Mouse (Mus musculus) Patski (cell line): ENCODE measurements around the gene Naa80. TPM values are rescaled to one million over a fixed set of nuclear protein-coding genes. Genes with fewer than 3 reads are reported as not detected.

Experiments
- ATAC-seq: fragments of 100-300 bp; one replicate; pipeline ENCODE4 v1.8.0; 2021
- CTCF ChIA-PET: fragments of 350-600 bp; sonication (Branson Sonifier 250); formaldehyde crosslinking; loops from one replicate; lab custom pipeline; 2022; ENCODE audit warnings: inconsistent platforms; lab: Charles Lee
- POLR2A ChIA-PET: fragments of 350-600 bp; sonication (Branson Sonifier 250); formaldehyde crosslinking; loops from one replicate; lab custom pipeline; 2022; ENCODE audit warnings: antibody characterized with exemption, inconsistent platforms; lab: Charles Lee
- DNase-seq: peaks from one replicate; pipeline ENCODE4 v3.0.0-alpha.2; 2011; ENCODE audit warnings: low read depth, low spot score
- H3K27me3 ChIP-seq: fragments of 371-371 bp; one replicate; pipeline ENCODE4 v1.5.1; 2021
- CTCF ChIP-seq: fragments of 100-300 bp; IDR thresholded peaks from one replicate; pipeline ENCODE4 v1.5.1; 2021
- in situ Hi-C: fragments of 300-500 bp; cut with MboI; formaldehyde crosslinking; loops from 3 replicates; pipeline ENCODE4 v1.11.1; 2018; ENCODE audit warnings: low pct_unique_long_range_greater_than_20kb, mixed read lengths
- polyA plus RNA-seq: library from polyadenylated mRNA; unstranded; gene quantifications from one replicate; pipeline ENCODE4 v1.2.3, GENCODE M21; 2021

Gene Naa80
- polyA plus RNA-seq, 1 experiment from 2014 or later: 11.3 TPM

DNA sequence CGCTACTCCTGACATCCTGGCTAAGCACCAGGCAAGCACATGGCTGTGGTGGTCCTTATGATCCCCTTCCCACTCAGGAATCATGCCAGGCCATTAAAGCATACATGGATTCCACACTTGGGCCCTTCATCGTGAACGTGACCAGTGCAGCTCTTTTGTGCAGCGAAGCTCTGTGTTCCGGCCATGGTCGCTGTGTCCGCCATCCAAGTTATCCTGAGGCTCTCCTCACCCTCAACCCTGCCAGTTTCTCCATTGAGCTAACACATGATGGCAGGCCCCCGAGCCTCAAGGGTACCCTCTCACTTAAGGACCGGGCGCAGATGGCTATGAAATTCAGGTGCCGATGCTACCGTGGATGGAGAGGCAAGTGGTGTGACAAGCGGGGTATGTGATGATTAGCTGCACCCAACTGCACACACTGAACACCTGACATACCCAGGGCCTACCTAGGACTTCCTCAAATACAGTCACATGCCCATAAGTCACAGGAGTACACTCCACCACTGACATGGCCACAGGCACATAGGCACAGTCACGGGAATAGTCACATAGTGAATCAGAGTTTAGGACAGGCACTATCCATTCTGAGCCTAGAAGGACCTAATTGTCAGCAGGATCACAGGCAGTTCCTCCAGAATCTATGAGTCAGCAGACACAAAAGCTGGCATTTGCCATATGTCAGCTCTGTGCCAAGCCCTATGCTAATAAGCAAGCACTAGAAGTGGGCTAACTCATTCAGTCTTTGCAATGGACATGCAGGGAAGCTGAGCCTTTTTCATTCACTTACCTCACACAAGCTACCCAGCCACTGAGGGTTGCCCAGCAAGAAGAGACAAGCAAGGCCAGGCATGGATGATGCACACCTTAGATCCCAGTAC is 575 bp downstream of the Naa80 start:
- no peak for TF ChIP-seq CTCF
- H3K27me3 ChIP-seq: no peaks in the 10 kb centered on the region
- ChIA-PET CTCF (interaction anchor here (1.2 to 2.9 kb wide), 5 partner anchors 9 to 65 kb away, joined by 3 to 19 read pairs (median 9); partner anchors contain the start of gene Hyal2), POLR2A (interaction anchor here (0.5 to 3.2 kb wide), 4 partner anchors 8 to 295 kb away, joined by 3 to 9 read pairs (median 4); partner anchors contain the start of genes Ifrd2 and Tusc2)
- ATAC-seq (peak; percentile 40), DNase-seq (no peak)
- in situ Hi-C loops: no loop called here

DNA sequence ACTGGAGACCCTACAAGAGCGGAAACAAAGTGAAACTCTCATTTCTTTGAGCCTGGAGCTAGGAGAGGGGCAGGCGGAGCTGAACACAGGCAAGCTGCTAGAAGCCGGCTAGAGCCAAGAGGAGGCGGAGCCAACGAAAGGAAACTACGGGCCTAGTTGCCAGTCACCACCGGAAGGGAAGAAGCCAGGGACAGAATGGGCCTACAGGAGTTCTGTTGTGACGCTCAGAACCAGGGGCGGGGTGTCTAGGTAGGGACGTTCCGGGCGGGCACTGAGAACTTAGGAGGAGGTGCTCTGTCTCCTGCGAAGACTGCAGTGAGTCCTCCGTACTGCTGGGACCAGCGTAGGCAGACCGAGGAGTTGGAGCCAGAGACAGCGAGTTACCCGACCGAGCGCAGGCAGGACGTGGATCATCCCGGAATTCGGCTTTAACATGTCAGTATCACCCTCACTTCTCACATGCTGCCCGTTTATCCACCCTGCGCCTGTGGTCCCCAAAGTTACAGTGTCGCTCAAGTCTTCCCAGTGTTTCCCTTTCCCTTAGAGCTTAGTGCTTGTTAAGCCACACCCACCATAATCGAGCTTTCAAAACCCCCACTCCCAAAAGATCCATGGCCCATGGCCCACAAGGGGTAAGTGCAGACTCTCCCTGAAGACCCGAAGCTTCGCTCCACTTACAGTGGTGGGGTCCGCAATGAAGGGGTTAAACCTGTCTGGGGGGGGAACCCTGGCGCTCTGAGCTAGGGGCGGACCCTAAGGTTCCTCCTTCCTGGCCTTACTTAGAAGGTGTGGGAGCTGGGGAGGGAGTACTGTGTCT is 2.0 kb downstream of the Naa80 start, which contains the start of gene Hyal3:
Gene Hyal3, plus strand, starts transcription at position 318 of the 817 bp plus-strand sequence.
- CTCF ChIA-PET: interaction anchor here (1.0 to 2.9 kb wide), 6 partner anchors 11 to 64 kb away, joined by 3 to 19 read pairs (median 7); partner anchors contain the start of gene Hyal2
- ATAC-seq (peak; percentile 69), DNase-seq (no peak)

DNA sequence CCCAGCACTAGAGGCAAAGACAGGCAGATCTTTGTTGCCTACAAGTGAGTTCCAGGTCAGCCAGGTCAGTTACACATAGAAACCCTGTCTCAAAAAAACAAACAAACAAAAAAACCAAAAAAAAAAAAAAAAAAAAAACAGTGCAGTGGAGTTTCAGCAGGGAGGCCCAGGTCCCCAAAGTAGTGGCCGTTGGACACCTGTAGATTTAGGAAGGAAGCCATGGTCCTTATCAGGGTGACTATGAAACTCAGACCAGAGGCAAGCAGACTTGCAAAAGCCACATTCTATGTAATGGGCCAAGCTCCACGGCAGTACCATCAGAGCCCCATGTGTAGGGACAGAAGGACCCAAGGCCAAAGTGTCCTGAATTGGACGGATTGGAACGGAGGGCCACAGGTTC is 2.9 kb downstream of the Naa80 start:
- no peak for TF ChIP-seq CTCF
- no peaks in the 10 kb centered on the region for H3K27me3 ChIP-seq
- CTCF ChIA-PET: interaction anchor here (1.0 kb wide), 1 partner anchor 44 kb away, joined by 3 read pairs; no protein-coding TSS in a partner anchor
- ATAC-seq (no peak), DNase-seq (no peak)
- POLR2A ChIA-PET: interaction anchor here (0.5 to 3.2 kb wide), 3 partner anchors 12 to 27 kb away, joined by 3 to 9 read pairs (median 8); partner anchors contain the start of gene Tusc2
- in situ Hi-C loops: no loop called here

More for the DNA sequence above, 2.0 kb downstream of the Naa80 start, which contains the start of gene Hyal3:
- no peaks in the 10 kb centered on the region for H3K27me3 ChIP-seq
- no peak for TF ChIP-seq CTCF
- POLR2A ChIA-PET: interaction anchor here (0.5 to 3.2 kb wide), 4 partner anchors 11 to 28 kb away, joined by 3 to 9 read pairs (median 6); partner anchors contain the start of gene Tusc2
- in situ Hi-C loops: no loop called here

DNA sequence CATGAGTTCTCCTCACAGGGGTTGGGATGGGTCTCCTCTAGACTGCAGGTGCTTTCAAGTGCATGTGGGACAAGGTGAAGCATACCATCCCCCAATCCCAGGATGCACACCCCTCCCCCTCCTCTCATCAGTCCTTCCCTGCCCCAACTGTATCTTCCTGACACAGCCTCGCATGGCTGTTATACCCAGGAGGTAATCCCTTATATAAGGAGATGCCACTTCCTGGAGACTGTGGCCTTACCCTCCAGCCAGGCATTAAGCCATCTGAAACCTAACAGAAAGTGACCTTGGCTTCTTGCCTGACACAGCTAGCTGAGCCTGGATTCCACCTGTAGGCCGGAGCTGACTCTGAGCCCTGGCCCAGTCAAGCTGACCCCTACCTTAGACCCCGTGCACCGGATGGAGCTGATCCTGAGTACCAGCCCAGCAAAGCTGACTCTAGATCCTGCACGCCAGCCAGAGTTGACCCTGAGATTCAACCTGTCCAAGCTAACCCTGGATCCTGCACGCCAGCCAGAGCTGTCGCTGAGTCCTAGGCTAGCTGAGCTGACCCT is 3.9 kb downstream of the Naa80 start:
- no peak for ATAC-seq
- no peaks in the 10 kb centered on the region for H3K27me3 ChIP-seq
- TF ChIP-seq CTCF: no peak
- in situ Hi-C loops: no loop called here
- no peak for DNase-seq
- ChIA-PET POLR2A (interaction anchor here (1.1 to 3.2 kb wide), 2 partner anchors 17 to 20 kb away, joined by 3 to 9 read pairs; partner anchors contain the start of gene Tusc2), CTCF (no interaction called here)

DNA sequence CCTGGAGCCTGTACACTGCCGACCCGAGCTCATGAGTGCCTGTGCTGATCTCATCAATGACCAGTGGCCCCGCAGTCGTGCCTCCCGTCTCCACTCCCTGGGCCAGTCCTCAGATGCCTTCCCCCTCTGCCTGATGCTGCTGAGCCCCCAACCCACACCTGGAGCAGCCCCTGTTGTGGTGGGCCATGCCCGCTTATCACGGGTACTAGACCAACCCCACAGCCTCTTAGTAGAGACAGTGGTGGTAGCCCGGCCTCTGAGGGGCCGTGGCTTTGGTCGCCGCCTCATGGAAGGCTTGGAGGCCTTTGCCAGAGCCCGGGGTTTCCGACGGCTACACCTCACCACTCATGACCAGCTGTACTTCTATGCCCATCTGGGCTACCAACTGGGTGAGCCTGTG is 4.5 kb downstream of the Naa80 start:
- H3K27me3 ChIP-seq: no peaks in the 10 kb centered on the region
- DNase-seq: no peak
- no peak for ATAC-seq
- POLR2A ChIA-PET: no interaction called here
- CTCF ChIA-PET: no interaction called here
- in situ Hi-C loops: no loop called here
- TF ChIP-seq CTCF: no peak

DNA sequence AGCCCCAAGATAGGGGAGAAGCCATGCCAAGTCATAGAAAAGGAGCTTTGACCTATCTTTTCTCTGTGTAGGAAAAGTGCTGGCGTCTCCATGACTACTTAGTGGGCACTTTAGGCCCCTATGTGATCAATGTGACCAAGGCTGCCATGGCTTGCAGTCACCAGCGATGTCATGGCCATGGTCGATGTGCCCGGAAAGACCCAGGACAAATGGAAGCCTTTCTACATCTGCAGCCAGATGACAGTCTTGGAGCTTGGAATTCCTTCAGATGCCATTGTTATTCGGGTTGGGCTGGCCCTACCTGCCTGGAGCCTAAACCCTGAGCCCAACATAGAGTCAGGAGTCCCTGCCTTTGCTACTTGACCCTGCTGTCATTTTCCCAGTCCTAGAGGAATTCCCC is 7.8 kb downstream of the Naa80 start:
- ATAC-seq (no peak), DNase-seq (no peak)
- H3K27me3 ChIP-seq: no peaks in the 10 kb centered on the region
- in situ Hi-C loops: no loop called here
- ChIA-PET CTCF (interaction anchor here (1.5 to 1.6 kb wide), 2 partner anchors 17 to 21 kb away, joined by 3 to 5 read pairs; no protein-coding TSS in a partner anchor), POLR2A (interaction anchor here (1.5 kb wide), 1 partner anchor 32 kb away, joined by 3 read pairs; no protein-coding TSS in a partner anchor)
- no peak for TF ChIP-seq CTCF

DNA sequence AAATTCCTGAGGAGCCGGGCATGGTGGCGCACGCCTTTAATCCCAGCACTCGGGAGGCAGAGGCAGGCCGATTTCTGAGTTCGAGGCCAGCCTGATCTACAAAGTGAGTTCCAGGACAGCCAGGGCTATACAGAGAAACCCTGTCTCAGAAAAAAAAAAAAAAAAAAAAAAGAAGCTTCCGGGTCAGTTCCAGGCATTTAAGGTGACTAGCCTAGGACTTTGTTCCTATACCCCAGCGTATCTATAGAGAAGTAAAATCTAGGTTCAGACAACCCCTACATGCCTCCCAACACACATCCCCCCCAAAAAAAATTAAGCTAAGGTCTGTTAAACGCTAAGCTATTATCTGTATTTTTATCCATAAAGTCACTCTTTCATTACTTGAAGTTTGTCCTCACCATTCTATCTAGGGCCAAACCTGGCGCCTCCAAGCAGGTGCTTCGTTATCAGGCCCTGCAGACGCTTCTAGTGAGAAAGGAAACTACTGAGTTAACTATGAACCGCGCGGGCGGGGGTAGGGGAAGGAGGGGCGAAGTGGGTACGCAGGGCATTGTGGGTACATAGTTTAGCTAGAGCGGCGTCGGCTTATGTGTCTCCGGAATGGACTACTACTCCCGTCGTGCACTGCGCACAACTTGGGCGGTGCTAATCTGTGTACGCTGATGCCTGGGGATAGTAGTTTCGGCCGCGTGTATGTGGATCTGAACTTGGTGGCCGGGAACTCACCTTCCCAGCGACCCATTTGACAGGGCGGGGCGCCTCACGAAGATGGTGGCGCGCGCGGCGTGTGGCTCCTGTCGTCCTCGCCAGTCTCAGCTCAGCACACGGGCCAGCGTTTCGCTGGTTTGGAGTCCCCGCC is 8.5 kb downstream of the Naa80 start, which contains the start of gene Ifrd2:
Gene Ifrd2, plus strand, starts transcription at position 669 of the 859 bp plus-strand sequence.
- H3K27me3 ChIP-seq: no peaks in the 10 kb centered on the region
- no peak for TF ChIP-seq CTCF
- CTCF ChIA-PET: interaction anchor here (1.0 to 1.6 kb wide), 2 partner anchors 18 to 26 kb away, joined by 4 to 5 read pairs; no protein-coding TSS in a partner anchor
- ATAC-seq: peak; percentile 97
- POLR2A ChIA-PET: interaction anchor here (0.9 to 1.5 kb wide), 3 partner anchors 8 to 33 kb away, joined by 3 to 5 read pairs (median 4); partner anchors contain the start of gene Naa80
- peak; percentile 85 for DNase-seq
- in situ Hi-C loops: no loop called here

DNA sequence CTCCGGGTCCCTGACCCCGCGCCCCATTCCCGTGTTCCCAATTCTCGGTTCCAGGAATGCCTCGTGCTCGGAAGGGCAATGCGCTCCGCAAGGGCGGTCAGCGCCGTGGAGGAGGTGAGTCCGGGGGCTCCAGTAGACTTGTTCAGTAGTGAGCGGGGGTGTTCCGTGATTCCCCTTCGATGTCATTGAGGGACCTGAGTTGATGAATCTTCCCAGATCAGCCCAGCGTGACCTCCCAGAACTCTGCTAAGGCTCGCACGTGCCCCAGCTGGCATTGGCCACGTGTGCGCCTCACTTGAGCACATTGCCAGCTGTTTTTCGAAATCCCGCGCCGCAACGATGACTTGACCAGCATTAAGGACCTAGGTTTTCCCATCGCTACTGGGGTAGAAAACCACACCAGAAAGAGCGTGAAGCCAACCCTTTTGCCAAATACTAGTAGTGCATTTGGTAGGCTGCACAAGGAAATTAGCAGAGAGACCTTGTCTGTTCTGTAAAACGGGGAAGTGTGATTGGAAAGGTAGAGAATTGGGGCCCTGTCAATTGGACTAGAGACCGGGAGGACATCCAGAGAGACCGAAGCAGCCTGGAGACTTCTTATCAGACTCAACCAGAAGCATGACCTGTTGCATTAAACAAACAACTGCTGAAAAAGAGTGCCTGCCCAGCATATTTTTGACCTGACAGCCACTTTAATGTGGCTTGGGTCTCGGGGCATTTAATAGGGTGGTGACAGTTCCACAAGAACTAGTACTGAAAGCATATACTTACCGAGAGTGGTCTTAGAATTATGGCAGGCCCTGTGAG is 9.3 kb downstream of the Naa80 start:
- CTCF ChIA-PET: interaction anchor here (1.0 to 1.6 kb wide), 2 partner anchors 19 to 25 kb away, joined by 4 to 5 read pairs; no protein-coding TSS in a partner anchor
- in situ Hi-C loops: no loop called here
- POLR2A ChIA-PET: interaction anchor here (0.9 to 1.5 kb wide), 4 partner anchors 9 to 47 kb away, joined by 3 to 5 read pairs (median 4); partner anchors contain the start of genes Gnai2 and Naa80
- TF ChIP-seq CTCF: no peak
- ATAC-seq: peak; percentile 29
- no peaks in the 10 kb centered on the region for H3K27me3 ChIP-seq
- DNase-seq: no peak
